13 mouse cellular contexts compared by ENCODE assay signal in the genomic region with DNA sequence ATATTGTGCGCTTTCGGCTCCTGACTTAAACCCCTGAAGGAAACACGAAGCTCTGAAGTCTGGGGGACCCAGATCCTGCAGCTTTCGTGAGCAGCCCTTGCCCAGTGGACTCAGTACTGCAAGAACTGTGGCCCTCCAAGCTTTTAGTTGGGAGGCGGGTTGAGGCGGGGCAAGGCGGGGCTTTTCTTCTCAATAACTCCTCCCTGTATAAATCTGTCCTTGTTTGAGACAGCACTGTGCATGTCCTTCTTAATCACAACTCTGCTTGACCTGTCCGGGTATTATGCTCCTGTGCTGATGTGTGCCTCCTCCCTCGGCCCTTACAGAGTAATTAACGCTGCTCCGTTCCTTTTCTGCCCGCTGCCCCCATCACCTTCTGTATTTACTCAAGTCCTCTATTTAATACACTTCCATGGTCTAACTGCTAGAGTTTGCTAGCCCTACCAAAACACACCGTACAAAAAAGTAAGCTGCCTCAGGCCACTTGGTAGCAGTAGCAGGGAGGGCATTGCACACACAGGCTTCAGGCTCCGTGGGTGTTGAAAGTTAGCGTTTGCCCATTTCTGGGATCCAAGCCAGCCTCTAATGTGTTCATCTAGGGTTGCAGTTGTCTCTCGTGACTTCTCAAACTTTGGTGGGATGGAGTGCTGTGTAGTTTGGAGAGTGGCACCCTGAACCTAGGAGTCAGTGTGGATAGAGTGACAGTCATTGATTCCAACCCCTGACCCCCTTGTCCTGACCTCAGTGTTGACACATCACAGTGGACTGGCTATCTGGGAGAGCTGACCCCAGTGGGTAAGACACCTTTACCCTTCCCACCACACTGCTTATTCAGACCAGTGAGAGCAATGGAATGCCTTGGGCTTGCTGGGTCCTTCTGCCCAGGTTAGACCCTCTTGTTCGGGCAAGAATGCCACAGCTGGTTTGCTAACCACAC. TPM values are rescaled to one million over a fixed set of nuclear protein-coding genes. Genes with fewer than 3 reads are reported as not detected.
DNase-seq lines count a peak whose midpoint lies in the region; ATAC-seq lines count a peak whose summit lies in the region.
"Had no signal": no experiment of that assay in that cellular context is flagged by ENCODE, and none has a peak within 500 bp of the region (broad histone marks: within the 10 kb centered on the region; RNA-seq: fewer than 3 reads in every experiment).

No protein-coding gene starts in this region.

- H3K9me3 ChIP-seq in lung, embryonic 15.5 days: no peaks in the 10 kb centered on the region
- no peaks in the 10 kb centered on the region for H3K9me3 ChIP-seq in embryonic facial prominence, embryonic 10.5 days
- no peaks in the 10 kb centered on the region for H3K9me3 ChIP-seq in kidney, embryonic 16.5 days (ENCODE audit: low read length)
- H3K9me3 ChIP-seq in stomach, embryonic 16.5 days (replicated peaks; ENCODE audit: control insufficient read depth, low read length): no peaks in the 10 kb centered on the region
- peaks cover 3% of the 10 kb centered on the region; the same call in 1 of the 2 replicates for H3K9me3 ChIP-seq in hindbrain, embryonic 16.5 days (ENCODE audit: control insufficient read depth, low read length)
- no peaks in the 10 kb centered on the region for H3K9me3 ChIP-seq in midbrain, embryonic 15.5 days
- H3K9me3 ChIP-seq: midbrain, embryonic 13.5 days had no signal

- peaks cover 18% of the 10 kb centered on the region for H3K36me3 ChIP-seq in lung, embryonic 15.5 days
- H3K36me3 ChIP-seq in embryonic facial prominence, embryonic 10.5 days (replicated peaks): peaks cover 28% of the 10 kb centered on the region
- H3K36me3 ChIP-seq in kidney, embryonic 16.5 days (ENCODE audit: insufficient read depth, low read length): peaks cover 8% of the 10 kb centered on the region; the same call in 1 of the 2 replicates
- peaks cover 14% of the 10 kb centered on the region; the same call in 1 of the 2 replicates for H3K36me3 ChIP-seq in stomach, embryonic 16.5 days (ENCODE audit: control insufficient read depth, insufficient read depth, low read length)
- H3K36me3 ChIP-seq in hindbrain, embryonic 16.5 days (ENCODE audit: control insufficient read depth, insufficient read depth, low read length): no peaks in the 10 kb centered on the region
- H3K36me3 ChIP-seq in midbrain, embryonic 15.5 days (replicated peaks): no peaks in the 10 kb centered on the region

- no peaks in the 10 kb centered on the region for H3K27me3 ChIP-seq in lung, embryonic 15.5 days
- H3K27me3 ChIP-seq in embryonic facial prominence, embryonic 10.5 days (replicated peaks; ENCODE audit: low read depth, poor library complexity, severe bottlenecking): no peaks in the 10 kb centered on the region
- H3K27me3 ChIP-seq in kidney, embryonic 16.5 days (ENCODE audit: insufficient read depth, low read length): no peaks in the 10 kb centered on the region
- no peaks in the 10 kb centered on the region for H3K27me3 ChIP-seq in stomach, embryonic 16.5 days (ENCODE audit: control insufficient read depth, insufficient read depth, low read length)
- no peaks in the 10 kb centered on the region for H3K27me3 ChIP-seq in hindbrain, embryonic 16.5 days (replicated peaks; ENCODE audit: control insufficient read depth, insufficient read depth, low read length)
- no peaks in the 10 kb centered on the region for H3K27me3 ChIP-seq in midbrain, embryonic 15.5 days (replicated peaks)
- H3K27me3 ChIP-seq: midbrain, embryonic 13.5 days had no signal

- peak overlapping the region; percentile 35; the same call in 1 of the 2 replicates for H3K27ac ChIP-seq in lung, embryonic 15.5 days
- peak overlapping the region; percentile 37; the same call in 1 of the 2 replicates for H3K27ac ChIP-seq in embryonic facial prominence, embryonic 10.5 days (replicated peaks)
- peak overlapping the region; percentile 88 for H3K27ac ChIP-seq in kidney, embryonic 16.5 days (ENCODE audit: low read length)
- H3K27ac ChIP-seq in stomach, embryonic 16.5 days (ENCODE audit: low read length): no peak overlapping the region
- no peak overlapping the region for H3K27ac ChIP-seq in hindbrain, embryonic 16.5 days (ENCODE audit: low read depth, low read length)
- no peak overlapping the region for H3K27ac ChIP-seq in midbrain, embryonic 15.5 days
- H3K27ac ChIP-seq: midbrain, embryonic 13.5 days had no signal

- no peak for ATAC-seq in lung, embryonic 15.5 days (ENCODE audit: borderline replicate concordance, extremely low read depth, low FRiP score, low TSS enrichment)
- peak; percentile 66 for ATAC-seq in kidney, embryonic 16.5 days (ENCODE audit: low FRiP score, low TSS enrichment)
- peak; percentile 13; the same call in 1 of the 2 replicates for ATAC-seq in stomach, embryonic 16.5 days (ENCODE audit: insufficient read depth, low FRiP score)
- no peak for ATAC-seq in hindbrain, embryonic 16.5 days
- no peak for ATAC-seq in midbrain, embryonic 15.5 days (replicated peaks)
- ATAC-seq: forebrain, embryonic 16.5 days; inflammation-experienced regulatory T-cells, adult 6 months; midbrain, embryonic 13.5 days had no signal

- H3K4me1 ChIP-seq in lung, embryonic 15.5 days: peaks cover 23% of the 10 kb centered on the region
- H3K4me1 ChIP-seq in embryonic facial prominence, embryonic 10.5 days: peaks cover 8% of the 10 kb centered on the region
- peaks cover 35% of the 10 kb centered on the region for H3K4me1 ChIP-seq in kidney, embryonic 16.5 days (ENCODE audit: insufficient read depth, low read length)
- H3K4me1 ChIP-seq in stomach, embryonic 16.5 days (ENCODE audit: control insufficient read depth, insufficient read depth, low read length): peaks cover 29% of the 10 kb centered on the region
- no peaks in the 10 kb centered on the region for H3K4me1 ChIP-seq in hindbrain, embryonic 16.5 days (ENCODE audit: control insufficient read depth, insufficient read depth, low read depth, low read length)
- H3K4me1 ChIP-seq in midbrain, embryonic 15.5 days: no peaks in the 10 kb centered on the region
- H3K4me1 ChIP-seq: midbrain, embryonic 13.5 days had no signal

- no peak overlapping the region for H3K4me3 ChIP-seq in lung, embryonic 15.5 days
- no peak overlapping the region for H3K4me3 ChIP-seq in embryonic facial prominence, embryonic 10.5 days
- H3K4me3 ChIP-seq in kidney, embryonic 16.5 days (ENCODE audit: low read length): no peak overlapping the region
- no peak overlapping the region for H3K4me3 ChIP-seq in stomach, embryonic 16.5 days (replicated peaks; ENCODE audit: low read length)
- H3K4me3 ChIP-seq in hindbrain, embryonic 16.5 days (ENCODE audit: low read length): no peak overlapping the region
- no peak overlapping the region for H3K4me3 ChIP-seq in midbrain, embryonic 15.5 days
- H3K4me3 ChIP-seq: midbrain, embryonic 13.5 days had no signal

- WGBS in lung, embryonic 15.5 days: 54% methylated on average over 17 of the region's 17 CpGs
- 68% methylated on average over 17 of the region's 17 CpGs for WGBS in embryonic facial prominence, embryonic 10.5 days
- 40% methylated on average over 17 of the region's 17 CpGs for WGBS in kidney, embryonic 16.5 days
- 60% methylated on average over 17 of the region's 17 CpGs for WGBS in stomach, embryonic 16.5 days
- WGBS in hindbrain, embryonic 16.5 days: 64% methylated on average over 17 of the region's 17 CpGs
- WGBS in midbrain, embryonic 15.5 days: 64% methylated on average over 17 of the region's 17 CpGs

- no peak overlapping the region for H3K9ac ChIP-seq in lung, embryonic 15.5 days
- 0 out of 2 replicates have a peak overlapping the region, but pooled peaks have one; percentile 39 for H3K9ac ChIP-seq in kidney, embryonic 16.5 days (replicated peaks; ENCODE audit: low read length)
- no peak overlapping the region for H3K9ac ChIP-seq in stomach, embryonic 16.5 days (ENCODE audit: low read length)
- no peak overlapping the region for H3K9ac ChIP-seq in hindbrain, embryonic 16.5 days (ENCODE audit: low read depth, low read length)
- H3K9ac ChIP-seq in midbrain, embryonic 15.5 days: no peak overlapping the region
- H3K9ac ChIP-seq: midbrain, embryonic 13.5 days had no signal

- DNase-seq in lung, postnatal 14 days: no peak
- no peak for DNase-seq in embryonic facial prominence, embryonic 10.5 days (ENCODE audit: low spot score)
- DNase-seq: embryo, embryonic 11 days; thymus, postnatal 36 days had no signal

- no peak overlapping the region for H3K4me2 ChIP-seq in lung, embryonic 15.5 days
- no peak overlapping the region; the same call in 1 of the 2 replicates for H3K4me2 ChIP-seq in kidney, embryonic 16.5 days (replicated peaks; ENCODE audit: low read depth, low read length)
- no peak overlapping the region for H3K4me2 ChIP-seq in stomach, embryonic 16.5 days (ENCODE audit: low read depth, low read length)
- H3K4me2 ChIP-seq in hindbrain, embryonic 16.5 days (ENCODE audit: low read length): no peak overlapping the region
- no peak overlapping the region for H3K4me2 ChIP-seq in midbrain, embryonic 15.5 days
- H3K4me2 ChIP-seq: heart, embryonic 11.5 days; midbrain, embryonic 13.5 days had no signal

RNA-seq across cellular contexts. Expression of gene Ssr1, which starts 51.8 kb away (rescaled TPM):
- 150 and 152 TPM in 2 replicates for polyA plus RNA-seq in lung, embryonic 15.5 days (2015; fragmentation: Nextera tagmentation; extraction: Ambion mirVana)
- polyA plus RNA-seq in embryonic facial prominence, embryonic 10.5 days (2016; fragmentation: Nextera tagmentation; extraction: Ambion mirVana): 107 and 110 TPM in 2 replicates
- 130 and 138 TPM in 2 replicates for polyA plus RNA-seq in kidney, embryonic 16.5 days (2015; fragmentation: Nextera tagmentation; extraction: Ambion mirVana)
- polyA plus RNA-seq in stomach, embryonic 16.5 days (2015; fragmentation: Nextera tagmentation; extraction: Ambion mirVana): 143 and 145 TPM in 2 replicates
- 66.5 and 67.3 TPM in 2 replicates for polyA plus RNA-seq in hindbrain, embryonic 16.5 days (2015; fragmentation: Nextera tagmentation; extraction: Ambion mirVana)
- 55.1 and 57.9 TPM in 2 replicates for polyA plus RNA-seq in midbrain, embryonic 15.5 days (2015; fragmentation: Nextera tagmentation; extraction: Ambion mirVana)

Comparison
In these comparisons a context has a peak if more than half of its experiments do, and no peak if none do; other contexts are left out.
1. ATAC-seq: peak in kidney, embryonic 16.5 days (single experiment) and stomach, embryonic 16.5 days (single experiment); none in lung, embryonic 15.5 days (single experiment), hindbrain, embryonic 16.5 days (single experiment) and midbrain, embryonic 15.5 days (single experiment).
2. H3K27ac ChIP-seq: peak in lung, embryonic 15.5 days (single experiment), embryonic facial prominence, embryonic 10.5 days (single experiment) and kidney, embryonic 16.5 days (single experiment); none in stomach, embryonic 16.5 days (single experiment), hindbrain, embryonic 16.5 days (single experiment) and midbrain, embryonic 15.5 days (single experiment).